Mouse (Mus musculus) liver, embryonic 11.5 days (tissue): ENCODE measurements around the gene Arid5a. TPM values are rescaled to one million over a fixed set of nuclear protein-coding genes. Genes with fewer than 3 reads are reported as not detected.

Source experiments
- ATAC-seq: fragments of 200-750 bp; cut with Nextera tagmentation; replicated peaks from 2 replicates; pipeline ENCODE4 v1.8.0; 2017; ENCODE audit warnings: moderate number of reproducible peaks, mild to moderate bottlenecking, moderate TSS enrichment, moderate library complexity; ENCODE audit not compliant: low FRiP score
- DNase-seq: peaks from one replicate; pipeline ENCODE4 v3.0.0-alpha.2; 2017; ENCODE audit warnings: low spot score
- H3K27ac ChIP-seq: fragments of 300-500 bp; sonication (generic); 2 replicates; pipeline ENCODE4 v1.5.1; 2014; ENCODE audit warnings: mild to moderate bottlenecking, low read depth, low read length, control low read depth
- H3K27me3 ChIP-seq: fragments of 300-500 bp; sonication (generic); replicated peaks from 2 replicates; pipeline ENCODE4 v1.6.1; 2014; ENCODE audit warnings: low read length, mixed read lengths; ENCODE audit not compliant: control insufficient read depth, insufficient read depth
- H3K36me3 ChIP-seq: fragments of 300-500 bp; sonication (generic); 2 replicates; pipeline ENCODE4 v1.6.1; 2014; ENCODE audit warnings: mild to moderate bottlenecking, low read length, moderate library complexity, mixed read lengths; ENCODE audit not compliant: control insufficient read depth, insufficient read depth
- H3K4me1 ChIP-seq: fragments of 300-500 bp; sonication (generic); replicated peaks from 2 replicates; pipeline ENCODE4 v1.6.1; 2014; ENCODE audit warnings: low read length, mixed read lengths; ENCODE audit not compliant: control insufficient read depth, insufficient read depth
- H3K4me2 ChIP-seq: fragments of 300-500 bp; sonication (generic); 2 replicates; pipeline ENCODE4 v1.6.1; 2014; ENCODE audit warnings: mild to moderate bottlenecking, control low read depth, moderate library complexity
- H3K4me3 ChIP-seq: fragments of 300-500 bp; sonication (generic); 2 replicates; pipeline ENCODE4 v1.5.1; 2014; ENCODE audit warnings: low read depth, low read length, control low read depth
- H3K9ac ChIP-seq: fragments of 300-500 bp; sonication (generic); 2 replicates; pipeline ENCODE4 v1.6.1; 2014; ENCODE audit warnings: low read depth, low read length, control low read depth
- H3K9me3 ChIP-seq: fragments of 300-500 bp; sonication (generic); 2 replicates; pipeline ENCODE4 v1.6.1; 2016; ENCODE audit warnings: low read length, inconsistent platforms, mixed read lengths; ENCODE audit not compliant: control insufficient read depth
- WGBS: fragments of 180-500 bp; shearing (Covaris S2); extraction: QIAGEN DNeasy Blood & Tissue Kit; methylation state at CpG from one replicate; pipeline ENCODE4 v1.1.7; 2014; 5-methylcytosine and 5-hydroxymethylcytosine counted together
- polyA plus RNA-seq: library from polyadenylated mRNA; unstranded; fragments of >200 nt; fragmentation: Nextera tagmentation; extraction: Ambion mirVana; gene quantifications from 2 replicates; pipeline ENCODE4 v1.2.1, GENCODE M21; 2014

Arid5a gene
- polyA plus RNA-seq, 1 experiment from 2014 or later: 2.4 TPM

DNA sequence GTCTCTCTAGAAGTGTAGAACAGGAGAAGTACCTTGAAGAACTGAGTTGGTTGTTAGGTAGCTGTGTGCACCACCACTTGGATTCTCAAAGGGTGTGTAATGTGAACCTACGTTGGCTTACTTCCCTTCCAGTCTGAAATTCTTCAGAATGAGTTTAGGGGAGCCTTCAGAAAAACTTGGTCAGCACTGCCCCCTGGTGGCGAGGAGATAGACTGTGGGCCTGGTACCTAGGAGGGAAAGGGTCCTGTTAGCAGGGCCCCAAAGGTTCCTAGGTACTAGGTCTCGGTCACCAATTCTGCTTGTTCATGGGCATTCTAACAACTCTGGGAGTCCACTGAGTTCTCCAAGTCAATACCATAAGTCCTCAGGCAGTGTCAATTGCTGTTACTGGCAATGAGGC lies 28.3 kb upstream of the Arid5a start:
- H3K27me3 ChIP-seq: no peaks in the 10 kb centered on the region
- H3K4me3 ChIP-seq: no peak overlapping the region
- no peak overlapping the region for H3K9ac ChIP-seq
- ATAC-seq: no peak
- no peak overlapping the region for H3K4me2 ChIP-seq
- H3K9me3 ChIP-seq: no peaks in the 10 kb centered on the region
- 20% methylated on average over 3 of the region's 3 CpGs for WGBS
- H3K27ac ChIP-seq: no peak overlapping the region
- H3K4me1 ChIP-seq: peaks cover 13% of the 10 kb centered on the region
- peak; percentile 75 for DNase-seq
- no peaks in the 10 kb centered on the region for H3K36me3 ChIP-seq

- Histone ChIP-seq H3K4me1 (no peaks in the 10 kb centered on the region), H3K4me2 (no peak overlapping the region), H3K27me3 (no peaks in the 10 kb centered on the region), H3K36me3 (no peaks in the 10 kb centered on the region), H3K9me3 (no peaks in the 10 kb centered on the region), H3K4me3 (no peak overlapping the region), H3K27ac (no peak overlapping the region), H3K9ac (no peak overlapping the region)
- 79% methylated on average over 3 of the region's 3 CpGs for WGBS
- DNase-seq: no peak
- ATAC-seq: no peak
Measured at GRCm38 (mm10) chr1:36280938-36281337, 26.6 kb upstream of the Arid5a start.

GRCm38 (mm10) chr1:36281849-36282248 lies 25.7 kb upstream of the Arid5a start:
- Histone ChIP-seq H3K27ac (no peak overlapping the region), H3K4me2 (no peak overlapping the region), H3K4me1 (no peaks in the 10 kb centered on the region), H3K9me3 (no peaks in the 10 kb centered on the region), H3K4me3 (no peak overlapping the region), H3K36me3 (no peaks in the 10 kb centered on the region), H3K9ac (no peak overlapping the region), H3K27me3 (no peaks in the 10 kb centered on the region)
- DNase-seq: no peak
- no peak for ATAC-seq
- 82% methylated on average over 6 of the region's 6 CpGs for WGBS

DNA sequence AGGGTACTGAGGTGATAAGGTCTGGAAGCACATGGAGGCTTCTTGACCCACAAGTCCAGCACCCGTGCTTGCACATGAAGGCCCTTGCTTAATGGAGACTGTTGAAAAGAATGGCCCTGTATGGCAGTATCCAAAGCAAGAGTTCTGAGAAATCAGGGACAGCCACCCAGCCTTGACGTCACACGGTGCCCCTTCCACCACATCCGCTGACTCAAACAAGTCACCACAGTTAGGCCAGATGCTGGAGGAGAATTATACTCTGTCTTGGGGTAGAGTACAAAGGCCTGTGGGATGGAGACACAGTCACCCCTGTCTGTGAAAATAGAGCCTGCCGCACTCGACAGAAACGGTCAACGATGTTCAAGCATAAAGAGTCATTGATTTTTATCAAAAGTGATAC lies 14.1 kb upstream of the Arid5a start:
- no peak overlapping the region for H3K4me3 ChIP-seq
- 84% methylated on average over 8 of the region's 8 CpGs for WGBS
- H3K36me3 ChIP-seq: no peaks in the 10 kb centered on the region
- no peak overlapping the region for H3K27ac ChIP-seq
- no peaks in the 10 kb centered on the region for H3K9me3 ChIP-seq
- no peak for DNase-seq
- no peaks in the 10 kb centered on the region for H3K4me1 ChIP-seq
- no peak for ATAC-seq
- H3K9ac ChIP-seq: no peak overlapping the region
- no peak overlapping the region for H3K4me2 ChIP-seq
- peaks cover 18% of the 10 kb centered on the region for H3K27me3 ChIP-seq

DNA sequence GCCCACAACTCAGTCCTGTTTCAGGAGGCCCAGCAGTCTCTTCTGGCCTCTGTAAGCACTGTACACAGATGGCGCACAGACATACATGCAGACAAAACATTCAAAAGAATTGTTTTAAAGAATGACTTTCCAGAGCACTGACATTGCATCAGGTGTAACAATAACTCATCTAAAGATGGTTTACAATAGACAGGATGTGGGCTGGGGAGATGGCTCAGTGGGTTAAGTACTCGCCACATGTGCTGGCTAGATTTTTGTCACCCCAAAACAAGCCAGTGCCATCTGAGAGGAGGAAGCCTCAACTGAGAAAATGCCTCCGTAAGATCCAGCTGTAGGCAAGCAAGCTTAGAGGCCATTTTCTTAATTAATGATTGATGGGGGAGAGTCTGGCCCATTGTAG lies 13.1 kb upstream of the Arid5a start:
- no peak for DNase-seq
- H3K27ac ChIP-seq: no peak overlapping the region
- H3K36me3 ChIP-seq: no peaks in the 10 kb centered on the region
- H3K9me3 ChIP-seq: no peaks in the 10 kb centered on the region
- no peak overlapping the region for H3K9ac ChIP-seq
- no peak overlapping the region for H3K4me3 ChIP-seq
- H3K27me3 ChIP-seq: peaks cover 27% of the 10 kb centered on the region
- H3K4me1 ChIP-seq: no peaks in the 10 kb centered on the region
- no peak for ATAC-seq
- WGBS: 72% methylated on average over 3 of the region's 3 CpGs
- H3K4me2 ChIP-seq: no peak overlapping the region

DNA sequence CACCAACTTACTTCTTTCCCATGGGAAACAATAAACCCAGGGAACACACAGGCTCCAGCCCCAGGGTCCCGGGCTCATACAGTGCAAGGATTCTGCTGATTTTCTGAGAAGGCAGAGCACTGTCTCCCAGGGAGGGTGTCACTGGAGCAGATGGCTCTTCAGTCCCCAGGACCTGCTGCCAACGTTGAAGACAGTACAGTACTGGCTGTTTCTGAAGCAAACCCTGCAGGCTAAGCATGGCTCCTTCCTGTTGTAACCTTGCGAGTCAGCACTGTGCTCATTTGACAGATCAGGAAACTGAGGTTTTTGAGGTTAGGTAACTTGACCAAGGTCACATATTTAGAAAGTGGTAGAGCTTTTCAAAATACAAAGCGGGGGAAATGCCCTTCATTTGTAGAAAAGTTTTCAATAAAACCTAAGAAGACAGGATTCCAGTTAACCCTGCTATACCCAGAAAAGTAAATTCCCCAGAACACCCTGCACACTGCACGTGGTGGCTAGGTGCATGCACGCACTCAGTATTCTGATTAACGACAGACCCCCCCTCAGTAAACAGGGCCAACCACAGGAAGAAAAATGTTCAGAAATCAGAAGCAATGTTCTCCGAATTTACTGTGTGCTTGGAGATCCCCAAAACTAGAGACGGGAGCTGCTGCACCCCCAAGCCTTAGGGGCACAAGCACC lies 10.9 kb upstream of the Arid5a start:
- no peaks in the 10 kb centered on the region for H3K36me3 ChIP-seq
- H3K9me3 ChIP-seq: no peaks in the 10 kb centered on the region
- no peak overlapping the region for H3K4me2 ChIP-seq
- WGBS: 36% methylated on average over 9 of the region's 9 CpGs
- no peaks in the 10 kb centered on the region for H3K4me1 ChIP-seq
- no peak overlapping the region for H3K9ac ChIP-seq
- DNase-seq (no peak), ATAC-seq (no peak)
- H3K27ac ChIP-seq: no peak overlapping the region
- peaks cover 47% of the 10 kb centered on the region for H3K27me3 ChIP-seq
- no peak overlapping the region for H3K4me3 ChIP-seq

GRCm38 (mm10) chr1:36298107-36298506 lies 9.4 kb upstream of the Arid5a start:
- Histone ChIP-seq H3K36me3 (no peaks in the 10 kb centered on the region), H3K4me1 (0 out of 2 replicates have a peak, but pooled peaks cover under 1% of the 10 kb centered on the region), H3K27ac (no peak overlapping the region), H3K27me3 (peaks cover 62% of the 10 kb centered on the region), H3K4me3 (no peak overlapping the region), H3K9ac (no peak overlapping the region), H3K4me2 (no peak overlapping the region), H3K9me3 (no peaks in the 10 kb centered on the region)
- 74% methylated on average over 4 of the region's 4 CpGs for WGBS
- no peak for ATAC-seq
- no peak for DNase-seq

GRCm38 (mm10) chr1:36299126-36299525 lies 8.4 kb upstream of the Arid5a start:
- WGBS: 32% methylated on average over 13 of the region's 13 CpGs
- Histone ChIP-seq H3K27me3 (peaks cover 69% of the 10 kb centered on the region), H3K27ac (no peak overlapping the region), H3K9ac (no peak overlapping the region), H3K36me3 (no peaks in the 10 kb centered on the region), H3K4me2 (no peak overlapping the region), H3K4me3 (no peak overlapping the region), H3K9me3 (no peaks in the 10 kb centered on the region), H3K4me1 (peaks cover 3% of the 10 kb centered on the region; the same call in 1 of the 2 replicates)
- no peak for DNase-seq
- no peak for ATAC-seq

- ATAC-seq: no peak
Measured at GRCm38 (mm10) chr1:36299676-36300075, 7.9 kb upstream of the Arid5a start.

More at GRCm38 (mm10) chr1:36299676-36300075, 7.9 kb upstream of the Arid5a start:
- DNase-seq: no peak
- Histone ChIP-seq H3K4me3 (no peak overlapping the region), H3K27me3 (peaks cover 74% of the 10 kb centered on the region), H3K4me2 (no peak overlapping the region), H3K4me1 (peaks cover 3% of the 10 kb centered on the region; the same call in 1 of the 2 replicates), H3K36me3 (no peaks in the 10 kb centered on the region), H3K9me3 (no peaks in the 10 kb centered on the region), H3K27ac (no peak overlapping the region), H3K9ac (no peak overlapping the region)
- 57% methylated on average over 2 of the region's 2 CpGs for WGBS
